Mouse (Mus musculus) layer of hippocampus, adult 9-10 months (tissue): ENCODE data around the gene Ei24.

Experiments
- DNase-seq: peaks from one replicate; pipeline ENCODE4 v3.0.0; 2022; ENCODE audit warnings: low spot score

Gene Ei24

DNA sequence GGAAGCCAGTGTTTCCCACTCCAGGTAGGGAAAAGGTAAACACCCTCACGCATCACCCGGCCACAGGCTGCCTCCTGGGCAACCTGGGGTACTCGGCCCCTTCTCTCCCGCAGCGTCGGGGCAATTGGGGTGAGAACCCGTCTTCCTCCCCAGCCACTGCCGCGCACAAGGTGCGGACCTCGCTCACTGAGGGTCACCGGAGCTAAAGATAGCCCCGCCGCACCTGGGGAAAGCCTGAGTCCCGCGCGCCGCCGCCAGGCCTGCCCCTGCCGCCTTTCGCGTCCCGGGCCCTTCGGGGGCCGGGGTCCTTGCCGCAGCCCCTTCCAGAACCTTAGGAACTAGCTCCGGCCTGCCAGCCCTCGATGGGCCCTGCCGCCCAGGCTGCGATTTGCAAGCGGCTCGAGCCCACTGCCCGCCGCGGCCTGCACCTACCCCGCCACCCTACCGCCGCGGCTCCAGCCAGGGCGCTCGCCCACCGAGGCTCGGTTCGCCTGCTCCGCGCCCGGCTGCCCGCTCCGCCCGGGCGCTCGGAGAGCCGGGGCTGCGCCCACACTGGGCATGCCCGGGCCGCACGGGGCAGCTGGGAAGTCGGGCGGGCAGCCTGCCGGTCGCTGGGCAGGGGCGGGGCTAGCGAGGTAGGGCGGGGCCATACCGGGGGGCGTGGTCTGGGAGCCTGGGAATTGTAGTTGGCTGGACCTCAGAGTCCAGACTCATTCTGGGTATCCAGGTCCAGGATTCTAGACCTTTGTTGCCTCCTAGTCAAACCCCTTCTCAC lies at the start of gene Ei24:
Gene Ei24, minus strand, starts transcription at position 613 of the 775 bp plus-strand sequence.
- DNase-seq: peak; percentile 64

GRCm38 (mm10) chr9:36846346-36846745 lies 49.2 kb upstream of the Ei24 start:
- DNase-seq: no peak

- no peak for DNase-seq
These were observed 36.7 kb upstream of the Ei24 start for GRCm38 (mm10) chr9:36833914-36834313.

GRCm38 (mm10) chr9:36833043-36833881 lies 36.1 kb upstream of the Ei24 start:
- no peak for DNase-seq

- DNase-seq: peak; percentile 81
These were observed 35.3 kb upstream of the Ei24 start for GRCm38 (mm10) chr9:36832529-36832928.

GRCm38 (mm10) chr9:36831401-36831800 lies 34.2 kb upstream of the Ei24 start:
- DNase-seq: no peak

DNA sequence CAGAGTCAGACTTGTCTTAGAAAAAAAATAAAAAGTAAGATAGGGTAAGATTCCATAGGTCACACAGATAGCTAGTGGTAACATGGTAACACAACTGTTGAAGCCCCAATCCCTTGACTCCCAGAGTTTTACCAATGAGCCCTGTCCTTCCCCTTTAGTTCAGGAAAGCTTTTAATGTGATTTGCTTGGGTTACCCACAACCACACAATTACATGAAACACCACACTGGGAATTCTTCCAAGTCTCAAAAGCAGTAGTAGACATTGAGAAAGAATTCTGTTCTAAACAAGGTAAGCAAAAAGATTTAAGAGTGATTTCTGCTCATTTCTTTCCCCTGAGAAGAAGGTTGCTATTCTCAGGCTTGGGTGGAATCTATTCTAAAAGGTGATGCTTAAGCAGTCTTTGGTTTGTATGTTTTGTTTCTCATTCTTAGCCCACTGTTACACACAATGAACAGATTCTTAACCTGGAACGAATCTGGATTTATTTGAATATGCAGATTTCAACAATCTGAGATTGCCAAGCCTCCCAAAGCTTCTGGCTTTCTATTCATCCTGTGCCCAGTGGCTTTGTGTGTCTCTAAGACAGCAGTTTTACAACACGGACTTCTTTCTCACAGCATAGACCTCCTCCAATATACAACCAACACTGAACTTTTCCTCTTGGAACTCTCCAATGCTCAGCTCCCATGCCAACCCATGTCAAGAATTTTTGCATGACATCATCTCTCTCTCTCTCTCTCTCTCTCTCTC lies 29.6 kb upstream of the Ei24 start:
- DNase-seq: no peak

- DNase-seq: no peak
These were observed 24.8 kb upstream of the Ei24 start for GRCm38 (mm10) chr9:36822024-36822423.

DNA sequence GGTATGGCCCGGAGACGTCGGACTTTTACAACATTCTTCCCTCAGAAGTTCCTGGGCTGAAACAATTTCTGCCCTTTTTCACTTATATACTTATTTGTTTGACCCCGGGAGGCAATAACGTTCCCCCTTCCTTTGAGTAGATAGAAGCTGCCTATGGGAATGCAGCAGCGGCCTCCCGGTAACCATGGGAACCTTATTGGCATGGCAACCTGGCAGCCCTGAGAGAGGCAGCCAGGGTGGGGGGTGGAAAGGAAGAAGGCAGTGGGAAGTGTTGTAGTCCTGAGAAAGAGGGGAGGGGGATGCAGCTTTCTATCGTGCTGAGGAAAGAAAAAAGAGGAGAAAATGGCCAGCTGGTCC lies 24.4 kb upstream of the Ei24 start, which contains the start of gene Fez1:
Gene Fez1, plus strand, starts transcription at position 221 of the 357 bp plus-strand sequence.
- peak; percentile 64 for DNase-seq

GRCm38 (mm10) chr9:36820969-36821643 lies 23.9 kb upstream of the Ei24 start:
- peak; percentile 43 for DNase-seq

- no peak for DNase-seq
These were observed 21.7 kb upstream of the Ei24 start for GRCm38 (mm10) chr9:36818905-36819304.

DNA sequence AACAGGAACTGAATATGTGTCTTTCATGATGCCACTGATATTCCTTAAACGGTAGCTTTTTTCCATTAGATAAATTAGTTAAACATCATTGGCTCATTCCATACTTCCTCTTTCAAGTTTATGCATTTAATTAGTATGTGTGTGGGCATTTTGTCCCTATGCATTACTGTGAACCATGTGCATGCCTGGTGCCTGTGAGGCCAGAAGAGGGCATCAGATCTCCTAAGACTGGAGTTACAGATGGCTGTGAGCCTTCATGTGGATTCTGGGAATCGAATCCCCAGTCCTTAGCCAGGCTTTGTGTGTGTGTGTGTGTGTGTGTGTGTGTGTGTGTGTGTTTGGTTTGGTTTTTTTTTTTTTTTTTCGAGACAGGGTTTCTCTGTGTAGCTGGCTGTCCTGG lies 17.3 kb upstream of the Ei24 start:
- DNase-seq: no peak

GRCm38 (mm10) chr9:36808126-36808785 lies 11.1 kb upstream of the Ei24 start:
- DNase-seq: no peak

GRCm38 (mm10) chr9:36805256-36805975 lies 8.2 kb upstream of the Ei24 start:
- DNase-seq: no peak

DNA sequence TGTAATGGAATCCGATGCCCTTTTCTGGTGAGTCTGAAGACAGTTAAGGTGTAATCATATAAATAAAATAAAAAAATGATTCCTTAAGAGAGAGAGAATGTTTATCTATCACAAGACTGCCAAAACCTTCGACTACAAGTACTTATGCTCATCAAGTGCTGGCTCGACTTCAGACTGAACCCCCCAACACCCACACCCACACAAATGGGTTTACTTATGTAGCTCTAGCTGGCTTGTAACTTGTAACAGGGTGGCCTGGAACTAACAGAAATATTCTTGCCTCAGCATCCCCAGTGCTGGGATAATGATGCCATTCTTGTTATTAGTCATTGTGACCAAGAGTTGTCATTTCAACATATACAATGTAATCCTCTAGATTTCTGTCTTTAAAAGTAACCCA lies 6.7 kb upstream of the Ei24 start:
- DNase-seq: no peak

DNA sequence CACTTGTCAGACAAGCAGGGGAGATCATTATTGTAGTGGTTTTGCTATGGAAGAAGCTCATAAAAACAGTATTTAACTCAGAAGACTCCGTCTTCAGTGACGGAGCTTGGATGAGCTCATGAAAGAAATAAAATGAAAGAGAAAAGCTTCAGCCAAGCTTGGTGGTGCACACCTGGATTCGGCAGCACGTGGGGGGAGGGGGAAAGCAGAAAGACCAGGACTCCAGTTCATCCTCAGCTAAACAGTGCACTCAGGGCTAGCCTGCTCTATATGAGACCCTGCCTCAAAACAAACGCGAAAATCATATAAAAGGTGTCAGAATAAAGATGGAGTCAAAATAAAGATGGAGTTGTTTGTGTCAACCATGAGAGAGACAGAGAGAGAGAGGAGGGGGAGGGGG lies 6.2 kb upstream of the Ei24 start:
- no peak for DNase-seq

DNA sequence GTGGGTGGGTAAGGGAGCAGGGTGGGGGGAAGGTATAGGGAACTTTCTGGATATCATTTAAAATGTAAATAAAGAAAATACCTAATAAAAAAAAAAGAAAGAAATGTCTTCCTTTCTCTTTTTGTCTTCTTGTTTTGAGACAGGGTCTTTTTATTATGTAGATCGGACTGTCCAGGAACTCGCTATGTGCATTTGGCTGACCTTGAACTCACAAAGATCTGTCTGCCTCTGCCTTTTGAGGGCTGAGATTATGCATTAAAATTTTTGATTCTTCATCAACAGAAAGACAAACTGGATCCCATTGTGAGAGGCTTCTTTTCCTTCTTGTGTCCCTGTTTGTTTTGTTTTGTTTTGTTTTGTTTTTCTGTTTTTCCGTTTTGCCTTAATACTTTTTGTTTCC lies 5.8 kb upstream of the Ei24 start:
- DNase-seq: no peak

- DNase-seq: no peak
These were observed 4.8 kb upstream of the Ei24 start for GRCm38 (mm10) chr9:36801961-36802360.

DNA sequence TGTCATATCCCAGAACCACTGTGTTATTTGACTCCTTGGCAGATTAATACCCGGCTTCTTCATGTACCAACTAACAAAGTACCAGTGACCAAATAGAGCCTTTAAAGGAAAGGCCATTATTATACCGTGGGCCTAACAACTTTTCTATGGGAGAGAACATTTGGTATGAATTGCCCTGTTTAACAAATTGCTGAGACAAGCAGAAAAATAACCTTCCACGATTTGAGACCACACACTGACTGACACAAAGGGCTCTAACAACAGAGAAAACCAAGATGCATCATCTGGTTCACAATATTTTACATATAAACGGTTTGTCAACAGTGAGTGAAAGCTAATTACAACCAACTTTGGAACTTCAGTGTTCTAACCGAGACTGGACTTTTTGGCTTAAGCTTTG lies 969 bp downstream of the Ei24 start:
- no peak for DNase-seq

DNA sequence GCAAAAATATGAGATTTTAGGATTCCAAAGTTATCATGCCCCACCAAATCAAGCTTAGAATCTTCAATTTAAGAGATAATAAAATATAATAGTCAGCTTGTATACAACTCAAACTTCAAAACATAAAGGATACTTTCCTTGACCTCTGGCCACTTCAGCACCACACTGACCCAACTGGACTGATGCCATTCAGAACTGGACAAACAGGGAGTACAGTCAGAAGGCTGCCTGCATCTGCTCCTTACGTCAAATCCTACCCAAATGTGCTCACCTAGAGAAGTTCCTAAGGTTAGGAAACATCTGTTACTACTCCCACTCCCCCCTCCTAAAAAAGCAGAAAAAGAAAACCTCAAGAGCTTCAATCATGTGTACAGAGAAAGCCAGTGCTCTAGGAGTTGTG lies 1.6 kb downstream of the Ei24 start:
- no peak for DNase-seq

- DNase-seq: no peak
These were observed 2.7 kb downstream of the Ei24 start for GRCm38 (mm10) chr9:36794487-36794886.
